Mouse (Mus musculus): Measurements from ENCODE around the gene Ppp2r3a.

DNA sequence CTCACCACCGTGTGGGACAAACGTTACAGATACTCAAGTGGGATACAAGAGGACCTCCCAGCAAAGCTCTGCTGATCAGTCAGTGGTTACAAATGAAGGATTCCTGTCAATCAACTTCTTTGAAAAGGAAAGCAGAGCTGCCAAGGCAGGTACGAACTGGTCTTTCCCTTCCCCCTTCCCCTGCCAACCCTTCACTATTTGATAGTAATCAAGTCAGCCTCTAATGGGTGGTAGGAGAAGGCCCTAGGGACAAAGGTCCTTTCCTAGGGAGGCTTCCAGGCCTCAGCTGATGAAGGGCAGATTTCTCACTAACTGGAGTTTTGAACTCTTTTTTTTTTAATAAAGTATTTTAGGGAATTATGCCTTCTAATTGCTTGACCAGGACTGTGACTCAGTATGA is 11.2 kb upstream of the Ppp2r3a start:
- no peak for TF ChIP-seq CTCF (IDR thresholded peaks at IDR 0.05; ENCODE audit: low read depth)
- TF ChIP-seq EP300 (IDR thresholded peaks at IDR 0.05; ENCODE audit: low read depth): no peak
